Mouse (Mus musculus) heart, adult 8-10 months (tissue): ENCODE results near the gene Ahctf1. TPM values are rescaled to one million over a fixed set of nuclear protein-coding genes. Genes with fewer than 3 reads are reported as not detected.
"Not testable (repeated sequence)": the region's sequence is repeated elsewhere in the genome, so short reads cannot be mapped to it uniquely, and the experiment has no call there.

Experiments
- DNase-seq: peaks from one replicate; pipeline ENCODE4 v3.0.0; 2022; ENCODE audit warnings: low spot score
- total RNA-seq, 4 experiments: library from RNA; stranded (reverse); gene quantifications; 2 replicates each; pipeline ENCODE4 v1.2.4; 2022

The Ahctf1 gene
- total RNA-seq, 4 experiments from 2014 or later = 15.5 to 20.3 (median 16.8) TPM

- DNase-seq = not testable (repeated sequence)
These were observed 88.2 kb downstream of the Ahctf1 start for GRCm38 (mm10) chr1:179715289-179715688.

- DNase-seq = no peak
These were observed 90.1 kb downstream of the Ahctf1 start for GRCm38 (mm10) chr1:179713367-179713766.

- no peak for DNase-seq
These were observed 90.8 kb downstream of the Ahctf1 start for GRCm38 (mm10) chr1:179712658-179713057.

DNA sequence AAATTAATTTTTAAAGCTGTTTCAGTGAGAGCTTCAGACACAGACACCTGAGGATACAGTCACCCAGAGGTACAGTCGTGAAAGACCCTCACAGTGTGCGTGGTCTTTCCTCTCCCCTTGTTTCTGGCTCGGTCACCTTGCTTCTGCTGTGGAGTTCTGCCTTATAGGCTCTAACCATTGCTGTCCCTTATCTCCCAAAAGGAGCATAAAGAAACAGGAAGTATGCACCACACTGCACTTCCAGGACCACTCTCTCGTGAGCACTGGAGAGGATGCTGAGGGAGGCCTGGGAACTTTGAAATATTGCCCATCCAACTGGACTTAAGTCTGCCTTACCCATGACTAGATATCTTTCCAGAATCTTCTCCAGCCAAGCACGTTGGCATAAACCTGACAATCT lies 92.7 kb downstream of the Ahctf1 start:
- DNase-seq = no peak

DNA sequence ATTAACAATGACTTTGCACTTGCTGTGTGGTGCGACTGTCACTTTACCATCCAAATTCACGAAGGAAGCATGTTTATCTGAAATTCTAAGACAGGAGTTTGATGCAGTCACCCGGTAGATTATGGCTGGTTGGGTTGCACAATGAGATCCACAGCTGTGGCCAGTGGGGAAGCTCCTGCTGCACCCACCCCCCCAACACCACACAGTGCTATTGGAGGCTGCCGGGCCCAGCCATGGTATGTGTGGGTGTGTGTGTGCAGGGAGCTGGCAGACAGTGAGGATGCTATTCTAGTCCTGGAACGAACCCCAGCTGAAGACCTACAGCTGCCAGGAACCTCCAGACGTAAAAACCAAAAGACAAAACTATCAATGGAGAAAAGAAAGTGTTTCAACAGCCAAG lies 94.1 kb downstream of the Ahctf1 start:
- DNase-seq = peak; percentile 26

GRCm38 (mm10) chr1:179705154-179705553 lies 98.3 kb downstream of the Ahctf1 start:
- DNase-seq = peak; percentile 17

- DNase-seq = no peak
These were observed 99.3 kb downstream of the Ahctf1 start for GRCm38 (mm10) chr1:179704150-179704549.

Other genes with a start within 250 kb of the Ahctf1 start
- 10 to 100 TPM; 48.4 to 60.5 (median 52.1) TPM for gene Sccpdh, start 135.5 kb downstream of the Ahctf1 start, total RNA-seq
- gene Kif28, start 58.4 kb downstream of the Ahctf1 start, total RNA-seq = under 1 TPM; 0.24 to 0.62 (median 0.48) TPM
- gene Gm10518, start 304 bp downstream of the Ahctf1 start, total RNA-seq = not detected
- 10 to 100 TPM; 38.6 to 47.9 (median 44.9) TPM for gene Cdc42bpa, start 156.8 kb upstream of the Ahctf1 start, total RNA-seq